Mouse (Mus musculus) limb, embryonic 12.5 days (tissue): ENCODE measurements around the gene Eaf1. TPM values are rescaled to one million over a fixed set of nuclear protein-coding genes. Genes with fewer than 3 reads are reported as not detected.
A peak's percentile ranks its signal among the peaks of the same experiment; 100 is the strongest.

Experiments used
- ATAC-seq: fragments of 200-750 bp; cut with Nextera tagmentation; 2 replicates; pipeline ENCODE4 v1.8.0; 2017; ENCODE audit warnings: low read depth, moderate TSS enrichment; ENCODE audit not compliant: insufficient number of reproducible peaks, insufficient read depth, low FRiP score, low TSS enrichment
- H3K27ac ChIP-seq: fragments of 300-500 bp; sonication (generic); 2 replicates; pipeline ENCODE4 v1.5.1; 2016; ENCODE audit warnings: mild to moderate bottlenecking, moderate library complexity
- H3K27me3 ChIP-seq: fragments of 300-500 bp; sonication (generic); 2 replicates; pipeline ENCODE4 v1.6.1; 2016; ENCODE audit warnings: mild to moderate bottlenecking, moderate library complexity
- H3K36me3 ChIP-seq: fragments of 300-500 bp; sonication (generic); 2 replicates; pipeline ENCODE4 v1.6.1; 2016; ENCODE audit warnings: mild to moderate bottlenecking, moderate library complexity
- H3K4me1 ChIP-seq: fragments of 300-500 bp; sonication (generic); replicated peaks from 2 replicates; pipeline ENCODE4 v1.6.1; 2016
- H3K4me2 ChIP-seq: fragments of 300-500 bp; sonication (generic); 2 replicates; pipeline ENCODE4 v1.6.1; 2016; ENCODE audit warnings: mild to moderate bottlenecking, moderate library complexity
- H3K4me3 ChIP-seq: fragments of 300-500 bp; sonication (generic); replicated peaks from 2 replicates; pipeline ENCODE4 v1.5.1; 2016; ENCODE audit warnings: mild to moderate bottlenecking
- H3K9ac ChIP-seq: fragments of 300-500 bp; sonication (generic); replicated peaks from 2 replicates; pipeline ENCODE4 v1.6.1; 2016; ENCODE audit warnings: mild to moderate bottlenecking, moderate library complexity
- H3K9me3 ChIP-seq: fragments of 300-500 bp; sonication (generic); 2 replicates; pipeline ENCODE4 v1.6.1; 2016; ENCODE audit warnings: mild to moderate bottlenecking, moderate library complexity
- WGBS: fragments of 180-500 bp; shearing (Covaris S2); methylation state at CpG from one replicate; pipeline ENCODE4 v1.1.7; 2016; 5-methylcytosine and 5-hydroxymethylcytosine counted together
- polyA plus RNA-seq: library from polyadenylated mRNA; unstranded; fragments of >200 nt; fragmentation: Nextera tagmentation; extraction: Ambion mirVana; gene quantifications from 2 replicates; pipeline ENCODE4 v1.2.1, GENCODE M21; 2016

The Eaf1 gene
- polyA plus RNA-seq, 1 experiment from 2014 or later, result 29.4 TPM

DNA sequence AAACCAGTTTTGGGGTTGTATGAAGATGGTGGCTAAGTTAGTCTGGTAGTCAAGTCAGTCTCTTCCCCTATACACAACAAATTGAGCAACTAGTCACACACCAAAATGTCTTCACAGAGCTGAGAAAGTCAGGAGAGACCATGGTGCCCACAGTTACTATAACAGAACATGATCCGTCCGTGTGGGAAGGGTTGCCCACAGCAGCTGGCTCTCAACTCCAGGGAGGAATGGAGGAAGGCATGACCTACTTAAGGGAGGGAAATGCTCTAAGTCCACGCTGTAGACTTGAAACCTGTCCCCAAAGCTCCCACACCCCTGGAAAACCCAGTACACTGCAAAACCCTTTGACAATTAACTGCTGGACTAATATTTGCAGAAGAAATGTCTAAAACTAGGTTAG lies 16.1 kb downstream of the Eaf1 start:
- H3K27me3 ChIP-seq, result no peaks in the 10 kb centered on the region
- H3K4me2 ChIP-seq, result no peak overlapping the region
- H3K36me3 ChIP-seq, result peaks cover 56% of the 10 kb centered on the region
- no peak overlapping the region for H3K9ac ChIP-seq
- H3K9me3 ChIP-seq, result peaks cover 17% of the 10 kb centered on the region; the same call in 1 of the 2 replicates
- no peak overlapping the region for H3K4me3 ChIP-seq
- ATAC-seq, result no peak
- no peak overlapping the region for H3K27ac ChIP-seq
- H3K4me1 ChIP-seq, result no peaks in the 10 kb centered on the region
- WGBS, result 90% methylated on average over 3 of the region's 3 CpGs

DNA sequence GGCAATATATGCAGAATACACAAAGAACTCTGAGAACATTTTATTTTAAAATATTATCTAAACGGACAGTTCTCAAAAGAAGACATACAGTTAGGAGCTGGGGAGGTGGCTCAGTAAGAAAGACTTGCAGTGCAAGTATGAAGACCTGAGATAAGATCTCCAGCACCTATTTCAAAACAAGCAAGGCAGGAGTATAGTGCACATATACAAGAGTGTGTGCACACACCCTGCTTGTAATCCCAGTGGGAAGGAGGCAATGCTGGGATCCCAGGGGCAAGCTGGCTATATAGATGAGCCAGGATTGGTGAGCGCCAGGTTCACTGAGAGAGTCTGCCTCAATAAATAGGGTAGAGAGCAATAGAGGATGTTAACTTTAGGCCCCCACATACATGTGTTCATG lies 21.7 kb downstream of the Eaf1 start:
- peaks cover 6% of the 10 kb centered on the region; the same call in 1 of the 2 replicates for H3K36me3 ChIP-seq
- no peak overlapping the region for H3K4me3 ChIP-seq
- ATAC-seq, result no peak
- WGBS, result 88% methylated on average over 2 of the region's 2 CpGs
- H3K9ac ChIP-seq, result no peak overlapping the region
- H3K4me1 ChIP-seq, result no peaks in the 10 kb centered on the region
- no peaks in the 10 kb centered on the region for H3K27me3 ChIP-seq
- no peak overlapping the region for H3K4me2 ChIP-seq
- no peak overlapping the region for H3K27ac ChIP-seq
- peaks cover 17% of the 10 kb centered on the region; the same call in 1 of the 2 replicates for H3K9me3 ChIP-seq

DNA sequence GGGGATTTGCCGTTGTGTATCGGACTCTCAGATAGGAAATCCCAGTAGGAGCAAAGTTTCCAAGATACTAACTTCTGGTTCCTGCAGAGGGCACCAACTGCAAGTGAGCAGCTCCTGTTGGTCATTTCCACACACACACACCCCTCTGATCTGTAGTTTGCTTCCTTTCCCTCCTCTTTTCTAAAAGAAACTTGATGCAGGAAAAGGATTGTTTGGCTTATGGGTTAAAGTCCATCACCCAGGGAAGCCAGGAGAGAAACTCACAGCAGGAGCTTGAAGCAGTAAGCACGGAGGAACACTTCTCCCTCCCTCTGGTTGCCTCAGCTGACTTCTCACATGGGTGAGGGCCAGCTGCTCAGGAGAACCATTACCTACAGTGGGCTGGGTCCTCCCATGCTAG lies 25.0 kb downstream of the Eaf1 start:
- no peaks in the 10 kb centered on the region for H3K4me1 ChIP-seq
- H3K36me3 ChIP-seq, result no peaks in the 10 kb centered on the region
- 56% methylated on average over 3 of the region's 3 CpGs for WGBS
- no peak for ATAC-seq
- no peak overlapping the region for H3K4me2 ChIP-seq
- H3K9me3 ChIP-seq, result peaks cover 11% of the 10 kb centered on the region; the same call in 1 of the 2 replicates
- H3K27ac ChIP-seq, result no peak overlapping the region
- no peak overlapping the region for H3K4me3 ChIP-seq
- H3K9ac ChIP-seq, result no peak overlapping the region
- H3K27me3 ChIP-seq, result no peaks in the 10 kb centered on the region

DNA sequence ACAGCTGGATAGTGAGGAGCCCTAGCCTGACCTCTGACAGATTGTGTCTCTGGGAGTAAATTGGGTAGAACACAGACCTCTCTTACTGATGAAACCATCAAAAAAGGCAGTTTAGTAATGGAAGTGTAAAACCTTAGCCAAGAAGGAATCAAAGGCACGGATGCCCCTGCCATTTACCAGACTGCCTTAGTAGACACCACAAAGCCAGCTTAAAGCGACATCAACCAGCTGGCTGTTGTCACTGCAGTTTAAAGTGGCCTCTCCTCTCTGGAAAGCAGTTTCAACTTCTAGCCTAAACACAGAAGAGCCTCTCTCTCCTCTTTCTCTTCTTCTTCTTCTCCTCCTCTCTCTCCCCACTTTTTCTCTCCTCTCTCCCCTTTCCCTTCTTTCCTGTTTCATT lies 27.1 kb downstream of the Eaf1 start:
- no peak overlapping the region for H3K9ac ChIP-seq
- H3K9me3 ChIP-seq, result no peaks in the 10 kb centered on the region
- no peaks in the 10 kb centered on the region for H3K4me1 ChIP-seq
- ATAC-seq, result no peak
- H3K4me3 ChIP-seq, result no peak overlapping the region
- WGBS, result 59% methylated on average over 2 of the region's 2 CpGs
- H3K27ac ChIP-seq, result no peak overlapping the region
- no peak overlapping the region for H3K4me2 ChIP-seq
- no peaks in the 10 kb centered on the region for H3K27me3 ChIP-seq
- H3K36me3 ChIP-seq, result no peaks in the 10 kb centered on the region

DNA sequence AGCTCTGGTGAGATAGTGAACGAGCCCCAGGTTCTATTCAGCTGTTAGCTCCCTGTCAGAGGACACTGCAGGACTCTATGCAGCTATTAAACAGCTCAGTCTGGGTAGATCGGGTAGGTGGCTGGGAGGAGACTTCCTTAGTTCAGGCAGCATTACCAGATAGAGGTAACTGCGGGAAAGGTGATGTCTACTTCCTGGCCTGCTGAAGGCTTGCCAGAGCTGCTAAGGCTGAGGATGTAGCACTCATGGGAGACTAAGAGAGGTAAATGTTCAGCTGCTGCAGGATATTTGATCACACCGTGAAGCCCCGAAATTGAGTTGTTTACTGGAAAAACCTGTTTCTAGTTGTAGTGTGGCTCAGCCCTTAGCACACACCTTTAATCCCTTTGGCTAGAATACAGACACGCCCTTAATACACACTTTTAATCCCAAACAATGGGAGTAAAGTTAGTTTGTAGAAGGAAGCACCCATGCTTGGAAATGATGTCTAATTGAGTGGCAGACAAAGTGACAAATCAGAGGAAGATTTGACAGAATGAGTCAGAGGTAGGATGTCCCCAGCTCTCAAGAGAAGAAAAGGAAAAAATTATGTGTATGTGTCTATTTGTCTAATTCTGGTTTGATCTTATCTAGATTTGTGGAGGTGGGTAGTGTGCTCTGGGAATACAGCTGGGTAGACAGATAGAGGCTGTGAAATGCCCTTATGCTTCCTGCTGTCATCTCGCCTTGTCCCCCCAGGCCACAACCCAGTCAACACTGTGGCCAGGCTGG lies 31.0 kb downstream of the Eaf1 start:
- Histone ChIP-seq H3K4me1 (no peaks in the 10 kb centered on the region), H3K9ac (no peak overlapping the region), H3K27me3 (no peaks in the 10 kb centered on the region), H3K4me3 (no peak overlapping the region), H3K36me3 (no peaks in the 10 kb centered on the region), H3K4me2 (no peak overlapping the region), H3K9me3 (no peaks in the 10 kb centered on the region), H3K27ac (no peak overlapping the region)
- ATAC-seq, result no peak
- WGBS, result 68% methylated on average over 7 of the region's 7 CpGs

DNA sequence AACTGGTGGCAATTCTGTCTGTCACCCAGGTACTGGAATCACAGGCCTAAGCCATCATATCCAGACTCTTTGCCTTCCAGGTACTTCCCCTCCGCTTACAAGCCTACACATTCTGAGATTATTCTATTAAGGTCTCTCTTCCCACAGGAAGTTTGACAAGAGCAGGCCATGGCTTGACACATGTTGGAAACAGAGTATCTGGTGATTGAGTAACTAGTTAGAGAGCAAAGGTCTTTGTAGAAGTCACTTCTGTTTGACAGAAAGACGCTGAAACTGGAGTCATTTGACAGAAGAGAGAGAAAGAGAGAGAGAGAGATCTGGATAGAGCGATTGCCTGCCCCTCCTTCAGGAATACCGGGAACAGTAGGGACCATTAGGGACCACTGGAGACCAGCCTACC lies 36.6 kb downstream of the Eaf1 start:
- Histone ChIP-seq H3K4me3 (no peak overlapping the region), H3K36me3 (no peaks in the 10 kb centered on the region), H3K27me3 (no peaks in the 10 kb centered on the region), H3K4me2 (no peak overlapping the region), H3K4me1 (peaks cover 6% of the 10 kb centered on the region; the same call in 1 of the 2 replicates), H3K27ac (no peak overlapping the region), H3K9ac (no peak overlapping the region), H3K9me3 (no peaks in the 10 kb centered on the region)
- ATAC-seq, result no peak
- 85% methylated on average over 4 of the region's 4 CpGs for WGBS

DNA sequence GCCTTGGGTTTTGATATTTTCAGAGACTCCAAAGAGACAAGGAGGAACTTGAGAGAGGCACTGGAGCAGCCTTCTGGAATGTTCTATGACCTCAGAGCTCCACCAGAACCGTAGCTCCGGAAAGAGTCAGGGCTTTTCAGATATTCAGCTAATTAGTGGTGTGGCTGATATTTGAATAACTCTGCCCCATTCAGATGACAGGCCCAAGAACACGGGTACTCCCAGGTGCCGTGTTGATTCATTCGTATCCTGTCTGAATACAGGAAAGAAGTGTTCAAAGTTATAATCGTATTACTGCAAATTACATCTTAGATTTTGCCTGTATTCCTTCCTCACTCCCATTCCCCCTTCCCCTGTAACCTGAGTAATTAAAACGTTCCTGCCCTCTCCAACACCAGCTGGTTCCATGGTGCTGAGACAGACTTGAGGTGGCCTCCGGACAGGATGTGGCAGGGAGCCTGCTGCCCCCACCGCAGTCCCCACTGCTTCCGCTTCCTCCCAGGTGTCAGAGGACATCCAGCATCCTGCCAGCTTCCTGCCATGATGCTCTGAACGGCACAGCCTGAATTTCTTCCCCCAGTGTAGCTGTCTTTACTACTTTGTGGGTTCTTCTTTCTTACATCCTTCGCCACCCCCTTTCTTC lies 37.4 kb downstream of the Eaf1 start:
- Histone ChIP-seq H3K4me3 (no peak overlapping the region), H3K4me1 (peaks cover 6% of the 10 kb centered on the region; the same call in 1 of the 2 replicates), H3K9ac (no peak overlapping the region), H3K27me3 (no peaks in the 10 kb centered on the region), H3K9me3 (no peaks in the 10 kb centered on the region), H3K4me2 (no peak overlapping the region), H3K36me3 (no peaks in the 10 kb centered on the region), H3K27ac (peak overlapping the region; percentile 62)
- WGBS, result 55% methylated on average over 12 of the region's 12 CpGs
- no peak for ATAC-seq

DNA sequence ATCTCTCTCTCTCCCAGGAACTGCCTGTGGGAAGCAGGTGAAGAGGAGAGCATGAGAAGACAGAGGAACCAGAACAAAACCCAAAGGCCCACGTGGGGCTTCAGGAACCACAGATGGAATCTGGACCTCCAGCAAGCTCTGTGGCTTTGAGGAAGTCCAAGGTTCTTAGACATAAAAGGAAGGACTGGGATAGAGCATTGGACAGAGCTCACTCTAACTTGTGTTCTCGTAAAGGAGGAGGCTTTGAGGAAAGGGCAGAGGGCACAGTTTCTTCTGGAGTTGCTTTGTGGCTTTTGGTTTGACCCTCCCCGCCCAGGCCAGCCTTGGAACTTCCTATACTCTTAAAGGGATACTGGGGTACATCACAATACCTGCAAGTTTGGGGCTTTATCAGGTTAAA lies 38.5 kb downstream of the Eaf1 start:
- ATAC-seq, result no peak
- no peaks in the 10 kb centered on the region for H3K36me3 ChIP-seq
- H3K4me1 ChIP-seq, result peaks cover 6% of the 10 kb centered on the region; the same call in 1 of the 2 replicates
- no peaks in the 10 kb centered on the region for H3K9me3 ChIP-seq
- peak overlapping the region; percentile 62; the same call in 1 of the 2 replicates for H3K27ac ChIP-seq
- no peak overlapping the region for H3K4me3 ChIP-seq
- H3K27me3 ChIP-seq, result no peaks in the 10 kb centered on the region
- no peak overlapping the region for H3K9ac ChIP-seq
- H3K4me2 ChIP-seq, result no peak overlapping the region
- 62% methylated on average over 3 of the region's 3 CpGs for WGBS

DNA sequence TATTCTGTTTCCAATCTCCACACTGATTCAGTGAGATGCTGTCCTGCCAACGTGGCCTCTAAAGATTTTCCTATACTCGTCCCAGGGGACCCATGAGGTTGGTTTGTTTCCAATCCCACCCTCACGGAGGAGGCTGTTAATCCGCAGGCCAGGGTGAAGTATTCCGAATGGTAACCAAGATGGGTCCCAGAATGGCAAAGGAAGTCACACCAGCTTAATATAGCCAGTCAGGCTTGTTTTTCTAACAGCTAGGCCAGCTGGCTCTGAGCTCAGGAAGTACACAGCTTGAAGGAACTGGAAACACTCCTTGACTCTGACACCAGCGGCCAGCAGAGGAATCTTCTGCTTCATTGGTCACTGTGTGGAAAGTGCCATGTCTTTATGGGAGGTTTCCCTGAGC lies 43.1 kb downstream of the Eaf1 start:
- H3K4me2 ChIP-seq, result no peak overlapping the region
- H3K4me1 ChIP-seq, result no peaks in the 10 kb centered on the region
- no peak overlapping the region for H3K9ac ChIP-seq
- no peak overlapping the region for H3K4me3 ChIP-seq
- H3K36me3 ChIP-seq, result no peaks in the 10 kb centered on the region
- H3K27me3 ChIP-seq, result no peaks in the 10 kb centered on the region
- ATAC-seq, result no peak
- no peaks in the 10 kb centered on the region for H3K9me3 ChIP-seq
- no peak overlapping the region for H3K27ac ChIP-seq
- 70% methylated on average over 6 of the region's 6 CpGs for WGBS

DNA sequence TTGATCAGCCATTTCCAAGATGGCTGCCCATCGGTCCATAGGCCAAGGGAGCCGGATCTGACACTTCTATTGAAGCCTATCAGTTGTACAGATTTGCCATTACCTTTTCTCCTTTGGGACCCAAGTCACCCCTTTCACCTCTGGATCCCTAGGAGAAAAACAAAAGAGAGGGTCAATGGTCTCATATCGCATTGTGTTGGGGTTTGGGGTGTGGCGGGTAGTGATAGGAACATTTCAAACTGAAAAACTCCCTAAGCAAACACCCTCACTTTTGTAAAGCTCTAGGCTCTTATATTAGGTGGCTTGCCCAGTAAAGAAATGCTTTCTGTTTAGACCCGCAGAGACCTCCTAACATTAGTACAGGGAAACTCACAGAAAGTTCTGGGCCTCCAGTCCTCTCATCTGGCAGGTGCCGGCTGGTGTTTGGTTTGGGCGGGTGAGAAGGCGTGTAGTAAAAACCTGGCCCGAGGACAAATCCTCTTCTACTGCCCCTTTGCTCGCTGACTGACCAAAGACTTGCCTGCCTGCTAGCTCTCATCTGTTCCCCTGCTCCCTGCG lies 49.8 kb downstream of the Eaf1 start:
- H3K27me3 ChIP-seq, result no peaks in the 10 kb centered on the region
- 77% methylated on average over 11 of the region's 11 CpGs for WGBS
- no peak overlapping the region for H3K4me3 ChIP-seq
- H3K36me3 ChIP-seq, result no peaks in the 10 kb centered on the region
- 0 out of 2 replicates have a peak overlapping the region, but pooled peaks have one; percentile 8 for H3K9ac ChIP-seq
- no peaks in the 10 kb centered on the region for H3K9me3 ChIP-seq
- no peak for ATAC-seq
- no peak overlapping the region for H3K27ac ChIP-seq
- no peaks in the 10 kb centered on the region for H3K4me1 ChIP-seq
- H3K4me2 ChIP-seq, result no peak overlapping the region

DNA sequence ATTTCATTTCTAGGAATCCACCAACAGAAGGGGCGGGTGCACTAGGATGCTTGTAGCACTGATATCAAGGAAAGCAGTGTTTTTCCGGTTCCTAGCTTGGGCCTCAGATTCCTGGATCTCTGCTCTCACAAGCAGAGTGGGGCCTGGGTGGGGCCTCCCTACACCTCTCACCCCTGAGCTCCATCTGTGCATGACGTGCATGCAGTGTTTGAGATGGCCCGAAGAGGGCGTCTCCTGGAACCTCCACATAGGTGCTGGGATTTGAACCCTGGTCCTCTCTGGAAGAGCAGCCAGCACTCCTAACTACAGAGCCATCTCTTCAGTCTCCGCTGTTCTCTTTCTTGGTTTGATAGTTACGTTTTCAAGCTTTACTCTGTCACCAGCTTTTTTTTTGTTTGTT lies 60.8 kb downstream of the Eaf1 start:
- no peak overlapping the region for H3K4me2 ChIP-seq
- H3K36me3 ChIP-seq, result no peaks in the 10 kb centered on the region
- H3K9me3 ChIP-seq, result no peaks in the 10 kb centered on the region
- 88% methylated on average over 7 of the region's 7 CpGs for WGBS
- peaks cover 9% of the 10 kb centered on the region; the same call in 1 of the 2 replicates for H3K4me1 ChIP-seq
- H3K27me3 ChIP-seq, result no peaks in the 10 kb centered on the region
- no peak overlapping the region for H3K9ac ChIP-seq
- no peak overlapping the region for H3K4me3 ChIP-seq
- ATAC-seq, result no peak
- no peak overlapping the region for H3K27ac ChIP-seq
